Comparison of ENCODE assay signal across 35 mouse cellular contexts in genomic region chr4:132187826-132188401, GRCm38 (mm10). TPM values are rescaled to one million over a fixed set of nuclear protein-coding genes. Genes with fewer than 3 reads are reported as not detected.
"Had no signal": no experiment of that assay in that cellular context is flagged by ENCODE, and none has a peak within 500 bp of the region (broad histone marks: within the 10 kb centered on the region; RNA-seq: fewer than 3 reads in every experiment).

No protein-coding gene starts in this region.

- H3K4me3 ChIP-seq: limb, embryonic 10.5 days; limb, embryonic 12.5 days; limb, embryonic 13.5 days; limb, embryonic 15.5 days; liver, embryonic 12.5 days; liver, embryonic 13.5 days; liver, embryonic 15.5 days; lung, embryonic 15.5 days; megakaryocyte, embryonic 14.5 days; midbrain, embryonic 10.5 days; midbrain, embryonic 12.5 days; midbrain, embryonic 13.5 days; midbrain, embryonic 15.5 days; myocyte had no signal

- H3K9ac ChIP-seq: limb, embryonic 12.5 days; limb, embryonic 13.5 days; limb, embryonic 15.5 days; liver, embryonic 12.5 days; liver, embryonic 13.5 days; liver, embryonic 14.5 days; liver, embryonic 15.5 days; liver, postnatal 0 days; lung, embryonic 14.5 days; lung, embryonic 15.5 days; midbrain, embryonic 12.5 days; midbrain, embryonic 13.5 days; midbrain, embryonic 15.5 days had no signal

- H3K4me2 ChIP-seq: limb, embryonic 12.5 days; limb, embryonic 13.5 days; limb, embryonic 15.5 days; liver, embryonic 11.5 days; liver, embryonic 12.5 days; liver, embryonic 13.5 days; liver, embryonic 15.5 days; lung, embryonic 14.5 days; lung, embryonic 15.5 days; midbrain, embryonic 11.5 days; midbrain, embryonic 12.5 days; midbrain, embryonic 13.5 days; midbrain, embryonic 15.5 days had no signal

- H3K4me1 ChIP-seq: limb, embryonic 10.5 days; limb, embryonic 12.5 days; limb, embryonic 13.5 days; limb, embryonic 15.5 days; liver, embryonic 12.5 days; liver, embryonic 15.5 days; lung, embryonic 15.5 days; midbrain, embryonic 10.5 days; midbrain, embryonic 12.5 days; midbrain, embryonic 13.5 days; midbrain, embryonic 15.5 days had no signal

- H3K27me3 ChIP-seq: limb, embryonic 12.5 days; limb, embryonic 13.5 days; limb, embryonic 15.5 days; liver, embryonic 12.5 days; liver, embryonic 13.5 days; liver, embryonic 15.5 days; lung, embryonic 15.5 days; megakaryocyte, embryonic 14.5 days; midbrain, embryonic 12.5 days; midbrain, embryonic 13.5 days; midbrain, embryonic 15.5 days had no signal

- H3K9me3 ChIP-seq: limb, embryonic 10.5 days; limb, embryonic 12.5 days; limb, embryonic 13.5 days; limb, embryonic 15.5 days; liver, embryonic 12.5 days; liver, embryonic 13.5 days; liver, embryonic 15.5 days; lung, embryonic 15.5 days; megakaryocyte, embryonic 14.5 days; midbrain, embryonic 10.5 days; midbrain, embryonic 12.5 days; midbrain, embryonic 13.5 days; midbrain, embryonic 15.5 days had no signal

- H3K27ac ChIP-seq: limb, embryonic 10.5 days; limb, embryonic 12.5 days; limb, embryonic 13.5 days; limb, embryonic 15.5 days; liver, embryonic 12.5 days; liver, embryonic 13.5 days; liver, embryonic 14.5 days; liver, embryonic 15.5 days; lung, embryonic 15.5 days; macrophage; midbrain, embryonic 10.5 days; midbrain, embryonic 12.5 days; midbrain, embryonic 13.5 days; midbrain, embryonic 15.5 days had no signal

- DNase-seq: left cerebral cortex, postnatal 4 days; liver; liver, embryonic 13.5 days; liver, postnatal 0 days; lung, adult 18-20 months; lung, adult 2 months; lung, embryonic 14.5 days; lung, postnatal 10 days; lung, postnatal 14 days; lung, postnatal 36 days; lung, postnatal 4 days; midbrain, embryonic 14.5 days had no signal

RNA-seq across cellular contexts. Expression of gene Oprd1, which starts 43.6 kb away (rescaled TPM):
- total RNA-seq: liver, adult 2 months; megakaryocyte progenitor cell, adult 5-6 weeks; megakaryocyte, adult 5-6 weeks; megakaryocyte-erythroid progenitor cell, adult 5-6 weeks; monocyte, adult 5-6 weeks had no signal
- polyA plus RNA-seq: liver, adult 2 months; liver, embryonic 15.5 days; liver, postnatal 0 days; lung, postnatal 0 days; myocyte had no signal
